Mouse (Mus musculus) urinary bladder, postnatal 4 days (tissue): ENCODE measurements around the gene Csmd2.

ENCODE experiments used
- DNase-seq, 2 experiments: peaks; one replicate each; pipeline ENCODE4 v3.0.0; 2021 to 2022; ENCODE audit warnings: low spot score in 2 of 2

The Csmd2 gene

DNA sequence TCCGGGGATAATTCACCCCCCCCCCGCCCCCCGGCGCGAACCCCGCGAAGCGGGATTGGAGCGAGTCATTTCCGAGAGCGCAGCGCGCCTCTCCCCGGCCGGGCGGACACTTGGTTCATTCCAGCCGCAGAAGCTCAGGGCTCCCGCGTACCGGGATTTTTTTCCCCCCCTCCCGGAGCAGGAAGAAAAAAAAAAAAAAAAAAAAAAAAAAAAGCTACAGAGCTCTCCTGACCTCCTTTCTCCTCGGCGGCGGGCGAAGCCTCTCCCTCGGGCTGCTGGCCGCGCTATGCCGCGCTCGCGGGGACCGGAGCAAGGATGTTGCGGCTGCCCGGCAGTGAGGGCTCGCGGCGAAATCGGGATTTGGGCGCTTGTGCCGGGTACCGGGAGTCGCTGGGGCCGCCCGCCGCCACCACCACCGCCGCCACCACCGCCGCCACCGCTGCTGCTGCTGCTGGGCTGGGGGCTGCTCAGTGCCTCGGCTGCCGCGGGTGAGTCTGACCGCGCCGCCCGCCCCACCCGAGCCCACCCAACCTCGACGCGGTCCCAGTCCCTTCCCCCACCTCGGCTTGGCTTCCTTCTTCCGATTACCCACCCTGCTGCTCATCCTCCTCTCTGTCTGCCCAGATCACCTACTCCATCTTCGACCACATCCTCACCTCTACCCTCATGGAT, at the start of gene Csmd2:
TSS of gene Csmd2 (plus strand) at position 74 of the 672 bp plus-strand sequence.
- no peak for DNase-seq

DNA sequence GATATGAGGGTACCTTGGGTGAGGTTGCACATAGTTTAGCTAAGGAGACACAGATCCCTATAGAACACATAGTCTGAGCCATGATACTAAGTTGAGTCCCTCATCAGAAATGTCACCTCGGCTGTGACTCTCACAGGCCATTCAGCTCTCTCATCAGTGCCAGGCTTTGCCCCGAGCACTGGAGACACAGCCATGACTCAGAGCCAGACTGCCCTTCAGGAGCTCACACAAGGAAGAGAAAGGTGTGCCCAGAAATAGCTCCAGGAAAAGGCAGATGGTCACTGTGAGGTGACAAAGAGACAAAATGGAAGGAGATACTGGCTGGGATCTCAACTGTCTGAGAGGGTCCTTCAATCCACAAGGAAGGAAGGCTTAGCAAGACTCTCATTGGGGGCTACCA, 40.0 kb upstream of the Csmd2 start:
- DNase-seq: no peak

- DNase-seq: no peak
These were observed 34.5 kb upstream of the Csmd2 start for GRCm38 (mm10) chr4:127953006-127953710.

GRCm38 (mm10) chr4:127969101-127969500, 18.6 kb upstream of the Csmd2 start:
- no peak for DNase-seq

GRCm38 (mm10) chr4:127970018-127970421, 17.6 kb upstream of the Csmd2 start:
- no peak for DNase-seq

DNA sequence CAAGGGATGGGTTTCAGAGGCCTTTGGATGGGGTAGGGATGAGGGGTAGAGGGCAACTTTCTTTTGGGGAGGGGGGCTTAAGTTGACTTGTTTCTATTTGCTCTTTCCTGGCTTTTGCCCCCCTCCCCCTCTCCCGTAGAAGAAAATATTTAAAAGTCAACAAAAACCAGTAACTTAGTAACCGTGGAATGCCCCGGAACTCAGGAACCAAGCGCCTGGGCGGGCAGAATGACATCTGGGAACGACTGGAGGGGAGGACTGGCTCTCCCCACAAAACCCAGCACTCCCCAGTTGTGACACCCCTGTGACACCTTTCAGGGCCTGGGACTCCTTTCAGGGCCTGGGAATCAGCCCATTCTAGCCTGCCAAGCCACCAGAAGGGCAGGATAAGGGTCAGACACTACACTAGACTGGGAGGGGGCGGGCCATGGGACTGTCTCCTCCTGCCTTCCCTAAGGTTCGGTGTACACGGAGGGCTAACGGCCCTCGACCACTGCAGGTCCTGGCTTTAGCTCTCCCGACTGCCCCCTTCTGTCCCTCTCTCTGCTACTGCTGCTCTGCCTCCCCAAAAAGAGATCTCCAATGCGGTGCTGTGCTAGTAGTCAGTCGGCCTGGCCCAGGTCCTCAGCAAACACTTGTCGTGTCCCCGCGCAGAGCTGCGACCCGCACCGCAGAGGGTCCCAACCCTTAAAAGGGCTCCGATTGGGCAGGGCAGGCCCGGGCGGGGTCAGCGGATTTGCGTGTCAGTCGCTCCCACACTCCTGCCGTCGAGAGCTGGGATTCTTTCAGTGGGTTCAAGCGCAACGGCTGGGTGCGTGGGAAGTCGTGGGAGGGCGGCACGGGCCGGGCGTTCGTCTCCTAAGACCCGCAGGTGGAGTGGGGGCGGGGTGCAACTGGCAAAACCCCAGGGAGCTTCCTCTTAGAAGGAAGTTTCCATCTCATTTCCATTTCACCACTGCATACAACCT, 16.5 kb upstream of the Csmd2 start, which contains the start of gene CK137956:
TSS of gene CK137956 (minus strand) at position 51 of the 968 bp plus-strand sequence.
- DNase-seq: no peak

GRCm38 (mm10) chr4:127972976-127973375, 14.7 kb upstream of the Csmd2 start:
- DNase-seq: no peak

- no peak for DNase-seq
These were observed 6.5 kb upstream of the Csmd2 start for GRCm38 (mm10) chr4:127981125-127981524.

DNA sequence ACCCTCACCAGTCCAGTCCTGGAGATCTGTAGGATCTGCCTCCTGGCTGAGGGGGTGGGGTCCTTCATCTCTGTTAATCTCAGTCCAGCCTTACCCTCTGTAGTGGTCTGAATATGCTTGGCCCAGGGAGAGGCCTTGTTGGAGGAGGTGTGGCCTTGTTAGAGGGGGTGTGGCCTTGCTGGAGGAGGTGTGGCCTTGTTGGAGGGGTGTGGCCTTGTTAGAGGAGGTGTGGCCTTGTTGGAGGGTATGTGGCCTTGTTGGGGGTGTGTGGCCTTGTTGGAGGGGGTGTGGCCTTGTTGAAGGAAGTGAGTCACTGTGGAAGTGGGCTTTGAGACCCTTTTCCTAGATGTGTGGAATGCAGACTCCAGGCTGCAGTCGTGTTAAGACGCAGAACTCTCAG, 3.2 kb upstream of the Csmd2 start:
- DNase-seq: no peak

DNA sequence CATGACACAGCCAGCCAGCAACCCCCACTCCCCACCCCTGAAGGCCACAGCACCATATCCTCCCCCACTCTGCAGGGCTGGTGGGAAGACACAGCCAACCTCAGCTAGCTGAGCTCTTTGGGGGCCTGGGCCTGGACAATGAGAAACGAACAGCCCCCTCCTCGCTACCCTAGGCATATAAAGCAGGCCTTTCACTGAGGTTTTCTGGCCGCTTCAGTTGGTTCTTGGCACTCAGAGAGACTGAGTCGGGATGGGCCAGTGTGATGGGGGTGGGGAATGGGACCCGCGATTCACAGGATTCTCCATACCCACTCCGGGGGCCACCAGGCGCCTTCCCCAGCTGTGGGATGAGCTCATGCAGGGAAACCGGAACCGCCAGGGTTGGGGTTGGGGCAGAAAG, 1.8 kb upstream of the Csmd2 start:
- DNase-seq: no peak

GRCm38 (mm10) chr4:127986491-127987075, 1.1 kb upstream of the Csmd2 start:
- no peak for DNase-seq

- no peak for DNase-seq
These were observed 387 bp upstream of the Csmd2 start for GRCm38 (mm10) chr4:127987270-127987669.

DNA sequence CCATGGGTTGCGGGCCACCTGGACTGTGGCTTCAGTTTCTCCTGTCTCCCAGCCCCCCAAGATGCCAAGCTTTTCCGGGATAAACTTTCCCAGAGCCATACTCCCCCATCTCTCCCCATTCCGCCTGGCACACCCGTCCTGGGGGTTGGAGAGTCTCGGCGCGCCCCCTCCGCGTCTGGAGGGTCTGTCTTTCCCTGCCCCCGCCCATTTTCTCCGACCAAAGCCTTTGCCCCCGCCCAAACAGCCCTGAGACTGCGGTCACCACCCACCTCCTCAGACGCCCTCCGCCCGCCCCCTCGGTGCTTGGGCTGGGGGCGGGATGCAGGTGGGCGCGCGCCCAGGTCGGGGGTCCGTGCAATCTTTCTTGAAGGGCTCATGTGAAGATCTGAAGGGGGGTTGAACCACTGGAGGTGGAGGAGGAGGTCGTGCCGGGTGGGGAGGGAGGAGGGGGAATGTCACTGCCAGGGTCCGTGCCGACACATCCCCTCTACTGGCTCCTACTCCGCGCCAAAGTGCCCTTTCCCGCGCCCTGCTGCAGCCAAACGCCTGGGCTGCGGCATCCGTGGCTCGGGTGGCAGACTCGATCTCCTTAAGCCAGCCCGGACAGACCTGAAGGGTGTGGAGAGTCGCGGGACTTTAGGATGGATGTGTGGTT, 996 bp downstream of the Csmd2 start:
- no peak for DNase-seq

DNA sequence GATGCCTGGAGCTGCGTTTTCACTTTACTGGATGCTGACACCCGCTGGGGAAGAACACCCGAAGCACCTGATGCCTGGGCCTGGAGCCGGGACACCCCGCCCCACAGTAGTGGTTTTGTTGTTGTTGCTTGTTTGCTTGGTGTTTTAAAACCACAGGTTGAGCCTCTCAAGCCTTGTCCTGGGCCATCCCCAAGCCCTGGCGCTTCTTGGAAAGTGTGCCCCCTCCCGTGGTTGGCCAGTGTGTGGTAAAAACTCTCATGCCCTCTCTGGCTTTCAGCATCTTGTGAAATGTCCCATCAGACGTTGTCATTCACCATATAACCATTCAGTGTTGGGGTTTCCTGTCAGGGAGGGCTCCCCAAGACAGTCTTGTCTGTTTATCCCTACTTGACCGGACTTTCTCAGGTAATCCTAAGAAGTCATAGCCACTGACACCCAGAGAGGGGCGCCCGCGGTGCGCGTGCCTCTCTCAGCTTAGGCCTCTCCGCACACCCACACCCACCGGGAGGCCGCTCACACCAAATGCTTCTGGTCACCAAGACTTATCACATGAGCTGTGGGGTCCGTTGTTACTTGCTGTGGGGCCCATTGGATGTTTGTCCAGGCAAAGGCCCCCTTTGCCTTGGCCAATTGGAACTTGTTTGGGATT, 1.8 kb downstream of the Csmd2 start:
- DNase-seq: no peak

DNA sequence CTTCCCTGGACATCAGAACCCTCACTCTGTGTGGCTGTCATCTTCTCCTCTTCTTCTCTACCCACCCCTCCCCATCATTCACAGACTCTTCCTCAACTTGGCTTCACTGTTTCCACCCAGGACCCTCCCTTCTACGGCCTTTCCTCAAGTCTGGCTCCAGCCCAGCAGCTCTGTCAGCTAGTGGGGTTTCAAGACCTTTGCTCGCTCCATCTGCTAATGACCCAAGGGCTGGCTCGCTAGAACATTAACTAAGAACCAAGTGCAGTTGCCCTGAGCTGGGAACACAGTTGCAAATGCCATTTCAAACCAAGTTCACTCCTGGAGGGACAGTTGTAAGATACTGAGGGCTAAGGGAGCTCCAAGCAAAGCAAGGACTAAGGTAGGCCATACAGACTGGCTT, 11.6 kb downstream of the Csmd2 start:
- DNase-seq: no peak

- DNase-seq: no peak
These were observed 15.0 kb downstream of the Csmd2 start for GRCm38 (mm10) chr4:128002638-128003101.

GRCm38 (mm10) chr4:128004797-128005452, 17.3 kb downstream of the Csmd2 start:
- no peak for DNase-seq

DNA sequence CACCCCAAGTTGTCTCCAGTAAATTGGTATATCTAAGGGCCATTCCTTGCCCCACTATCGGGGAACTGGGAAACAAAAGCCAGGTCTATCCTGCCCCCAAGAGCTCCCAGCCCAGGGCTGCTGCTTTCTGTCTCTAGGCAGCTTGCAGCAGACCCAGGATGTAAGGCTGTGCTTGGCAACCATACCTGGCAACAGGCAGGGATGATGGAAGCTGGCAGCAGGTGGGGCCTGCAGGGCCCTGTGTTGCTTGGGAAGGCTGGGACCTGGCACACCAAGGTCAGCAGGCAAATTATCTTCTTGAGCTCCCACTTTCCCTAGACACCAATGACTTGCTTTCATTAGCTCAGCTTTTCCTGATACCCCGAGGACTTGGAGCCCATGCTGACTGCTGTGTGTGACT, 31.8 kb downstream of the Csmd2 start:
- DNase-seq: no peak

- no peak for DNase-seq
These were observed 40.6 kb downstream of the Csmd2 start for GRCm38 (mm10) chr4:128028294-128028693.

DNA sequence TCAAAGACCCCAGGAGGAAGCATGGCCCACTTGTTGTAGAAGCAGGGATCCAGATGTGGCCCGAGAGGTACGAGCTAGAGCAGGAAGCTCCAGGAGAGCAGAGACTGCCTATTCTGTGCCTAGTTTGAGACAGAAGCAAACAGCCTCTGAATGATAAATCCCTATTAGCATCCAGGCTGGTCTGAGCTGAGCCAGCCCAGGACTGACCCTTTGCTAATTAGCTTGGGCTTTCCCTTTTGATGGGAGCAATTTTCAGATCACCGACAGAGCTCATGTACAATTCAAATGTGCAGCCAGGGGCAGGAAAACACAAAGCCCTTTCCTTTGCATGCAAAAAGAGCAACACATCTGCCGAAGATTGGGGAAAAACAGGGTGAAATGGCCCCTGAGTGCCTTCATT, 54.2 kb downstream of the Csmd2 start:
- no peak for DNase-seq
